Mouse (Mus musculus) forebrain, embryonic 15.5 days (tissue): ENCODE results near the gene Selenom. TPM values are rescaled to one million over a fixed set of nuclear protein-coding genes. Genes with fewer than 3 reads are reported as not detected.

ENCODE experiments used
- ATAC-seq: fragments of 200-750 bp; cut with Nextera tagmentation; replicated peaks from 2 replicates; pipeline ENCODE4 v1.8.0; 2017; ENCODE audit warnings: mild to moderate bottlenecking, moderate TSS enrichment, moderate library complexity
- H3K27ac ChIP-seq: fragments of 300-500 bp; sonication (generic); replicated peaks from 2 replicates; pipeline ENCODE4 v1.5.1; 2015; ENCODE audit warnings: mild to moderate bottlenecking, inconsistent platforms
- H3K27me3 ChIP-seq: fragments of 300-500 bp; sonication (generic); 2 replicates; pipeline ENCODE4 v1.6.1; 2015; ENCODE audit warnings: inconsistent platforms
- H3K36me3 ChIP-seq: fragments of 300-500 bp; sonication (generic); 2 replicates; pipeline ENCODE4 v1.6.1; 2015; ENCODE audit warnings: mild to moderate bottlenecking, inconsistent platforms
- H3K4me1 ChIP-seq: fragments of 300-500 bp; sonication (generic); 2 replicates; pipeline ENCODE4 v1.6.1; 2015; ENCODE audit warnings: inconsistent platforms
- H3K4me2 ChIP-seq: fragments of 300-500 bp; sonication (generic); replicated peaks from 2 replicates; pipeline ENCODE4 v1.6.1; 2015; ENCODE audit warnings: mild to moderate bottlenecking, inconsistent platforms
- H3K4me3 ChIP-seq: fragments of 300-500 bp; sonication (generic); 2 replicates; pipeline ENCODE4 v1.5.1; 2015; ENCODE audit warnings: mild to moderate bottlenecking, inconsistent platforms
- H3K9ac ChIP-seq: fragments of 300-500 bp; sonication (generic); replicated peaks from 2 replicates; pipeline ENCODE4 v1.6.1; 2015; ENCODE audit warnings: mild to moderate bottlenecking, inconsistent platforms
- H3K9me3 ChIP-seq: fragments of 300-500 bp; sonication (generic); 2 replicates; pipeline ENCODE4 v1.6.1; 2016; ENCODE audit warnings: inconsistent platforms
- WGBS: fragments of 180-500 bp; shearing (Covaris S2); methylation state at CpG from one replicate; pipeline ENCODE4 v1.1.7; 2015; ENCODE audit warnings: mixed read lengths; 5-methylcytosine and 5-hydroxymethylcytosine counted together
- polyA plus RNA-seq: library from polyadenylated mRNA; unstranded; fragments of >200 nt; fragmentation: Nextera tagmentation; extraction: Ambion mirVana; gene quantifications from 2 replicates; pipeline ENCODE4 v1.2.1, GENCODE M21; 2015

Gene Selenom
- polyA plus RNA-seq, 1 experiment from 2014 or later: 41.6 TPM

DNA sequence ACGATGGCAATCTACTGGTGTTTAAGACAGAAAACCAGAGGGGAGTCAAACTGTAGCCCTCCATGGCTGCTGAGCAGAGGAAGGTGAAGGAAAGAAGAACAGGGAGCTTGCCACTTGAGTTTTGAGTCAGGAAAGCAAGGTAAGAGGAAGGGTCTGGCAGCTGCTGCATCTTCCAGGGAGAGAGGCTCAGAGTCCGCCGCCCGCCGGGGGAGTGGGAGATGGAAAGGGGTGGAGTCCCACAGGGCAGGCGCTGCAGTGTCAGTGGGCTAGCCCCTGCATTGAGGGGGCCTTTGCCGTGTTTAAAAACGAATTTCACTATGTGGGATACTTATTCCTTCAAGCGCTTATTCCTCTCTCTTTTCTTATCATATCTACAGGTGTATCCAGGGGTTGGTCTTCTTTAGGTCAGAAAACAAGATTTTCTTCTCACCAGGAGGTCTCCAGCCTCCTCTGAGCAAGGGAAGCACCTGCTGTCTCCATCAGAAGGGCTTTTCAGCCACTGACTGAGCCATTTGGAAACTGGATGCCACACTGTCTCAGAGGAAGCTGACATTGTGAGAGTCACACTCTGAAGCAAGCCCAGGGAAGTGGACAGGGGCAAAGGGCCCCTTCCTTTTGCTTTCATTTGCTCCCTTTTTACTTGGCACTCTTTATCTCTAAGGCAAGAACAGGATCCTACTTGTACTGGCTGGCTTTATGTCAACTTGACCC is 31.2 kb downstream of the Selenom start:
- Histone ChIP-seq H3K4me1 (no peaks in the 10 kb centered on the region), H3K9me3 (no peaks in the 10 kb centered on the region), H3K4me2 (no peak overlapping the region), H3K9ac (no peak overlapping the region), H3K4me3 (no peak overlapping the region), H3K27ac (no peak overlapping the region), H3K27me3 (no peaks in the 10 kb centered on the region), H3K36me3 (no peaks in the 10 kb centered on the region)
- WGBS: 21% methylated on average over 9 of the region's 9 CpGs
- no peak for ATAC-seq

DNA sequence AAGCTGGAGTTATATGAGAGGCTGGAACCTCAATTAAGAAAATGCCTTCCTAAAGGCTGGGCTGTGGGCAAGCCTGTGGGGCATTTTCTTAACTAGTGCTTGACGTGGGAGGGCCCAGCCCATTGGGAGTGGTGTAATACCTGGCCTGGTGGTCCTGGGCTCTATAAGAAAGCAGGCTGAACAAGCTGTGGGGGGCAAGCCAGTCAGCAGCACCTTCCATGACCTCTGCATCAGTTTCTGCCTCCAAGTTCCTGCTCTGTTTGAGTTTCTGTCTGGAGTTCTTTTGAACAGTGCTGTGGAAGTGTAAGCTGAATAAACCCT is 31.7 kb downstream of the Selenom start:
- WGBS: 8% methylated on average over 1 of the region's 1 CpGs
- H3K27me3 ChIP-seq: no peaks in the 10 kb centered on the region
- H3K4me1 ChIP-seq: no peaks in the 10 kb centered on the region
- H3K27ac ChIP-seq: no peak overlapping the region
- H3K4me3 ChIP-seq: no peak overlapping the region
- ATAC-seq: no peak
- no peak overlapping the region for H3K9ac ChIP-seq
- no peak overlapping the region for H3K4me2 ChIP-seq
- H3K9me3 ChIP-seq: no peaks in the 10 kb centered on the region
- no peaks in the 10 kb centered on the region for H3K36me3 ChIP-seq

DNA sequence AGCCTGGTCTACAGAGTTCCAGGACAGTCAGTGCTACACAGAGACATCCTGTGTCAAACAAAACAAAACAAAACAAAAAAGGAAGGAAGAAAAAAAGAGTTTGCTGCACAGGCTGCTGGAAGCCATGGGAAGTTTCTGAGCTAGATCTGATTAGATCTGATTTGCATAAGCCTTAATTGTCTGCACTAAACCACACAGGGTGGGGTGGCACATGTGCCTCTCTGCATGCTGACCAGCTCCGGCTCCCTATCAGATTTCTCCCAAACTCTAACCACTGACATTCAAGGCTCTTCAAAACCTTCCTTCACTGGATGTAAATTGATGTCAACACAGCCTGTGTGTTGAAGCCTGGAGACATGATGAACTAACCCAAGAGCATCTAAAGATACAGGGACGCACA is 32.6 kb downstream of the Selenom start:
- H3K27me3 ChIP-seq: no peaks in the 10 kb centered on the region
- no peak overlapping the region for H3K27ac ChIP-seq
- no peak for ATAC-seq
- H3K9me3 ChIP-seq: no peaks in the 10 kb centered on the region
- H3K4me2 ChIP-seq: no peak overlapping the region
- H3K9ac ChIP-seq: no peak overlapping the region
- no peak overlapping the region for H3K4me3 ChIP-seq
- H3K4me1 ChIP-seq: no peaks in the 10 kb centered on the region
- no peaks in the 10 kb centered on the region for H3K36me3 ChIP-seq
- 58% methylated on average over 2 of the region's 2 CpGs for WGBS

DNA sequence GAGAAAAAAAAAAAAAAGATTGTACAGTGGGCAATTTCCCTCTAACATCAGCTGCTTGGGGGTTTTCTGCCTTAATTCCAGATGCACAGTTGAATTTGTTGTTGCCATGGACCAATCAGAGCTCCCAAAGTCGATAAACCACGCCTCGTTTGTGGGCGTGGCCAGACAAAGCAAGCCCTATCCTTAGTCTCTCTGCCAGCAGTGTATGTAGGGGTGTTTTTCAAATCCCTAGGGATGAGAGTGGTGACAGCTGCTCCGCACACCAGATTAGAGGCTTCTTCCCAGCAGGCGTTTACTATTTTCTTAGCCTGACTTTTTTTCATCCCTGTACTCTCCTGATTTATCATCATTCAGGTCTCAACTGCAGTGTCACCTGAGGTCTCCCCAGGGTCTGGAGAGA is 33.5 kb downstream of the Selenom start:
- H3K4me3 ChIP-seq: no peak overlapping the region
- ATAC-seq: no peak
- H3K4me1 ChIP-seq: no peaks in the 10 kb centered on the region
- no peaks in the 10 kb centered on the region for H3K9me3 ChIP-seq
- WGBS: 57% methylated on average over 6 of the region's 6 CpGs
- H3K36me3 ChIP-seq: no peaks in the 10 kb centered on the region
- H3K9ac ChIP-seq: no peak overlapping the region
- H3K4me2 ChIP-seq: no peak overlapping the region
- H3K27me3 ChIP-seq: no peaks in the 10 kb centered on the region
- H3K27ac ChIP-seq: no peak overlapping the region

- WGBS: 67% methylated on average over 3 of the region's 3 CpGs
- Histone ChIP-seq H3K9ac (no peak overlapping the region), H3K4me3 (no peak overlapping the region), H3K4me2 (no peak overlapping the region), H3K9me3 (no peaks in the 10 kb centered on the region), H3K27ac (no peak overlapping the region), H3K36me3 (no peaks in the 10 kb centered on the region), H3K4me1 (no peaks in the 10 kb centered on the region), H3K27me3 (no peaks in the 10 kb centered on the region)
- ATAC-seq: no peak
These were observed 34.2 kb downstream of the Selenom start for GRCm38 (mm10) chr11:3548564-3549295.

DNA sequence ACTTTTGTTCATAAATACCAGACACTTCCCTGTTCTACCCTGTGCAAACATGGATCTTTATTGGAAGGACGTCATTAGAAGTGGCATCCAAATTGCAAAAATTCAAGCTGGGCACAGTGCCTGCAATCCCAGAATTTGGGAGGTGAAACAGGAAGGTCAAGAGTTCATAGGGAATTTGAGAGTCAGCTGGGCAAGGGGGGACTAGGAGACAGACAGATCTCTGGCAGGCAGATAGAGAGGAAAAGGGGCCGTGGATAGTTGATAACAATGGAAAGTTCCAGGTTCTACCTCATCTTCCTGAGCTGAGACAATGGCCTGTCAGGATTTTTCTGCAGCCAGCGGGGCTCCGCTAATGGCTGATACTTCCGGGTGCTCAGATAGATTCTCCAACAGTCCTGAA is 35.3 kb downstream of the Selenom start:
- H3K4me3 ChIP-seq: no peak overlapping the region
- H3K27ac ChIP-seq: no peak overlapping the region
- 81% methylated on average over 5 of the region's 5 CpGs for WGBS
- H3K4me1 ChIP-seq: no peaks in the 10 kb centered on the region
- ATAC-seq: no peak
- no peak overlapping the region for H3K4me2 ChIP-seq
- H3K9ac ChIP-seq: no peak overlapping the region
- no peaks in the 10 kb centered on the region for H3K9me3 ChIP-seq
- no peaks in the 10 kb centered on the region for H3K36me3 ChIP-seq
- H3K27me3 ChIP-seq: no peaks in the 10 kb centered on the region

- ATAC-seq: no peak
- Histone ChIP-seq H3K36me3 (no peaks in the 10 kb centered on the region), H3K27me3 (no peaks in the 10 kb centered on the region), H3K9me3 (no peaks in the 10 kb centered on the region), H3K4me2 (no peak overlapping the region), H3K4me3 (no peak overlapping the region), H3K27ac (no peak overlapping the region), H3K4me1 (no peaks in the 10 kb centered on the region), H3K9ac (no peak overlapping the region)
- WGBS: 83% methylated on average over 4 of the region's 4 CpGs
These were observed 40.5 kb downstream of the Selenom start for GRCm38 (mm10) chr11:3554976-3555375.

- Histone ChIP-seq H3K4me2 (no peak overlapping the region), H3K36me3 (no peaks in the 10 kb centered on the region), H3K27me3 (no peaks in the 10 kb centered on the region), H3K9ac (no peak overlapping the region), H3K4me3 (no peak overlapping the region), H3K27ac (no peak overlapping the region), H3K9me3 (no peaks in the 10 kb centered on the region), H3K4me1 (no peaks in the 10 kb centered on the region)
- WGBS: 76% methylated on average over 3 of the region's 3 CpGs
- ATAC-seq: no peak
These were observed 43.4 kb downstream of the Selenom start for GRCm38 (mm10) chr11:3557852-3558251.

GRCm38 (mm10) chr11:3560202-3560601 is 45.7 kb downstream of the Selenom start:
- Histone ChIP-seq H3K36me3 (no peaks in the 10 kb centered on the region), H3K27ac (no peak overlapping the region), H3K9me3 (no peaks in the 10 kb centered on the region), H3K4me2 (no peak overlapping the region), H3K4me3 (no peak overlapping the region), H3K4me1 (no peaks in the 10 kb centered on the region), H3K9ac (no peak overlapping the region), H3K27me3 (no peaks in the 10 kb centered on the region)
- 76% methylated on average over 5 of the region's 5 CpGs for WGBS
- no peak for ATAC-seq

DNA sequence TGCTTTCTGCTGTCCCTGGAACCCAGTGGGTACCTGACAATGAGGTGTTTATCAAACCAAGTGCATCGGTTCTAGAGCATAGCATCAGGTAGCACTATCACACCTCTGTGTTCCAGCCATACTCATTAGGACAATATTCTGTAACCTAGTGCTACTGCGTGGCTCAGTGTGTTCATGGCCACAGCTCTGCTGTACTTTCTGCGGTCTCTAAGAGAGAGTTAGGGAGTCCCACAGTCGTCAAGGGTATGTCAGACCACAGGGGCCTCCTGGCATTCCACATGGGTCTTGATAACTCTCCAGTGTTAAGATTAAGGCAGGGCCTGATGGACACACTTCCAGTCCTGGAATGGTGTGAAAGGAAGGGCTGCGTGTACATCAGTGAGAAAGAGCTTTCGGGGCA is 49.4 kb downstream of the Selenom start:
- H3K9ac ChIP-seq: no peak overlapping the region
- H3K36me3 ChIP-seq: no peaks in the 10 kb centered on the region
- WGBS: 90% methylated on average over 6 of the region's 6 CpGs
- H3K27ac ChIP-seq: no peak overlapping the region
- H3K4me2 ChIP-seq: no peak overlapping the region
- no peaks in the 10 kb centered on the region for H3K9me3 ChIP-seq
- H3K4me3 ChIP-seq: no peak overlapping the region
- no peak for ATAC-seq
- H3K4me1 ChIP-seq: no peaks in the 10 kb centered on the region
- H3K27me3 ChIP-seq: no peaks in the 10 kb centered on the region

DNA sequence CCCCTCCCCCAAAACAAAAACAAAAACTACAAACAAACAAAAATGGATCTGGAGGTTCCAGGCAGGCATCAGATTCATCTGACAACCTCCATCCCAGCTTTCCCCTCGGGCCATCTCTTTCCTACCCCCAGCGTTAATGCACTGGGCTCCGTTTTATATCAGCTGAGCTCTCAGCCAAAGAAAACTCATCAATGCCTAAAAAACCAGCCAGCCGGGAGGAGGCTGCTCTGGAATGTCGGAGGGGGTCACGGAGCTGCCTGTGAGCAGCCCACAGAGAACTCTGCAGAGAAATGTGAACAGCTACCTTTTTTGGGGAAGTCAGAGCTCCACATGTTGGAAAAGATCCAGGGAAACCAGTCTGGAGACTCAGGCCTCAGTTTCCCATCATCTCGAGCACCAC is 50.0 kb downstream of the Selenom start:
- no peak for ATAC-seq
- 62% methylated on average over 7 of the region's 7 CpGs for WGBS

DNA sequence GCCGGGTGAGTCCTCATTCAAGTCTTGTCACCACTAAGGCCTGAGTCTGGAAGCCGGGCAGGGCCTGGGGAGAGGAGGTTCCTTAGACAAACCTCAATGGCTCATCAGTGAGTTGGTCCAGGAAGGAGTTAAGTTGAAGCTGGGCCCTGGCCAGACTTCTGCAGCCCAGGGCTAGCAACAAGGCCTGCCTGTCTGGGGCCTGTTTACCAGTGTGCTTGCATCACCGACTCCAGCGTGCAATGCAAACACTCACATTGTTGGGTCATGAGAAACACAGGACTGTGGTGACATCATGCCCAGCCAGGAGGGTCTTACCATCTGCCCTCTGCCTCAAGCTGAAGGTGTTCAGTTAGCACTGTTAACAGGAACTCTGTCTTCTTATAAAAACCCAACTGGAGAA is 51.5 kb downstream of the Selenom start:
- no peak for ATAC-seq
- no peak overlapping the region for H3K4me2 ChIP-seq
- H3K4me1 ChIP-seq: no peaks in the 10 kb centered on the region
- no peaks in the 10 kb centered on the region for H3K9me3 ChIP-seq
- no peaks in the 10 kb centered on the region for H3K36me3 ChIP-seq
- 73% methylated on average over 4 of the region's 4 CpGs for WGBS
- H3K27ac ChIP-seq: no peak overlapping the region
- H3K9ac ChIP-seq: no peak overlapping the region
- no peaks in the 10 kb centered on the region for H3K27me3 ChIP-seq
- no peak overlapping the region for H3K4me3 ChIP-seq

More for the DNA sequence above, 50.0 kb downstream of the Selenom start:
- Histone ChIP-seq H3K27ac (no peak overlapping the region), H3K9ac (no peak overlapping the region), H3K4me2 (no peak overlapping the region), H3K27me3 (no peaks in the 10 kb centered on the region), H3K4me3 (no peak overlapping the region), H3K4me1 (no peaks in the 10 kb centered on the region), H3K36me3 (no peaks in the 10 kb centered on the region), H3K9me3 (no peaks in the 10 kb centered on the region)
